Mouse (Mus musculus): ENCODE data around the gene Tmem104. TPM values are rescaled to one million over a fixed set of nuclear protein-coding genes. Genes with fewer than 3 reads are reported as not detected.

Tmem104 gene
- total RNA-seq, 2 experiments from 2014 or later = 6.3 TPM

GRCm38 (mm10) chr11:115192180-115192579 is 4.9 kb downstream of the Tmem104 start:
- ATAC-seq (replicated peaks; ENCODE audit: low FRiP score, poor library complexity, severe bottlenecking) = no peak

GRCm38 (mm10) chr11:115194693-115195092 is 7.4 kb downstream of the Tmem104 start:
- no peak for ATAC-seq (replicated peaks; ENCODE audit: low FRiP score, poor library complexity, severe bottlenecking)

- no peak for ATAC-seq (replicated peaks; ENCODE audit: low FRiP score, poor library complexity, severe bottlenecking)
Measured at GRCm38 (mm10) chr11:115195933-115196332, 8.6 kb downstream of the Tmem104 start.

GRCm38 (mm10) chr11:115197558-115197957 is 10.3 kb downstream of the Tmem104 start:
- ATAC-seq (replicated peaks; ENCODE audit: low FRiP score, poor library complexity, severe bottlenecking) = no peak

- ATAC-seq (replicated peaks; ENCODE audit: low FRiP score, poor library complexity, severe bottlenecking) = no peak
Measured at GRCm38 (mm10) chr11:115198932-115199384, 11.7 kb downstream of the Tmem104 start.

GRCm38 (mm10) chr11:115200520-115200919 is 13.2 kb downstream of the Tmem104 start:
- no peak for ATAC-seq (replicated peaks; ENCODE audit: low FRiP score, poor library complexity, severe bottlenecking)

- ATAC-seq (replicated peaks; ENCODE audit: low FRiP score, poor library complexity, severe bottlenecking) = peak; percentile 57; the same call in 1 of the 2 replicates
Measured at GRCm38 (mm10) chr11:115202316-115202715, 15.0 kb downstream of the Tmem104 start.

- ATAC-seq (replicated peaks; ENCODE audit: low FRiP score, poor library complexity, severe bottlenecking) = no peak
Measured at GRCm38 (mm10) chr11:115202756-115203155, 15.5 kb downstream of the Tmem104 start.

GRCm38 (mm10) chr11:115208126-115208525 is 20.8 kb downstream of the Tmem104 start:
- no peak for ATAC-seq (replicated peaks; ENCODE audit: low FRiP score, poor library complexity, severe bottlenecking)

- no peak for ATAC-seq (replicated peaks; ENCODE audit: low FRiP score, poor library complexity, severe bottlenecking)
Measured at GRCm38 (mm10) chr11:115208776-115209732, 21.8 kb downstream of the Tmem104 start.

- no peak for ATAC-seq (replicated peaks; ENCODE audit: low FRiP score, poor library complexity, severe bottlenecking)
Measured at GRCm38 (mm10) chr11:115209958-115210357, 22.7 kb downstream of the Tmem104 start.

- no peak for ATAC-seq (replicated peaks; ENCODE audit: low FRiP score, poor library complexity, severe bottlenecking)
Measured at GRCm38 (mm10) chr11:115212116-115212515, 24.8 kb downstream of the Tmem104 start.

GRCm38 (mm10) chr11:115215123-115215522 is 27.8 kb downstream of the Tmem104 start:
- no peak for ATAC-seq (replicated peaks; ENCODE audit: low FRiP score, poor library complexity, severe bottlenecking)

- no peak for ATAC-seq (replicated peaks; ENCODE audit: low FRiP score, poor library complexity, severe bottlenecking)
Measured at GRCm38 (mm10) chr11:115217439-115218410, 30.4 kb downstream of the Tmem104 start.

GRCm38 (mm10) chr11:115219263-115219662 is 32.0 kb downstream of the Tmem104 start:
- no peak for ATAC-seq (replicated peaks; ENCODE audit: low FRiP score, poor library complexity, severe bottlenecking)

- ATAC-seq (replicated peaks; ENCODE audit: low FRiP score, poor library complexity, severe bottlenecking) = no peak
Measured at GRCm38 (mm10) chr11:115219685-115220084, 32.4 kb downstream of the Tmem104 start.

GRCm38 (mm10) chr11:115222077-115222476 is 34.8 kb downstream of the Tmem104 start:
- ATAC-seq (replicated peaks; ENCODE audit: low FRiP score, poor library complexity, severe bottlenecking) = no peak

- ATAC-seq (replicated peaks; ENCODE audit: low FRiP score, poor library complexity, severe bottlenecking) = no peak
Measured at GRCm38 (mm10) chr11:115222570-115222969, 35.3 kb downstream of the Tmem104 start.

GRCm38 (mm10) chr11:115223451-115223850 is 36.2 kb downstream of the Tmem104 start:
- ATAC-seq (replicated peaks; ENCODE audit: low FRiP score, poor library complexity, severe bottlenecking) = no peak

- ATAC-seq (replicated peaks; ENCODE audit: low FRiP score, poor library complexity, severe bottlenecking) = no peak
Measured at GRCm38 (mm10) chr11:115223877-115224276, 36.6 kb downstream of the Tmem104 start.

Measured in erythroid progenitor cell, adult 5-6 weeks (primary cell).